Comparison of ENCODE assay signal across 9 mouse cellular contexts in the genomic region with DNA sequence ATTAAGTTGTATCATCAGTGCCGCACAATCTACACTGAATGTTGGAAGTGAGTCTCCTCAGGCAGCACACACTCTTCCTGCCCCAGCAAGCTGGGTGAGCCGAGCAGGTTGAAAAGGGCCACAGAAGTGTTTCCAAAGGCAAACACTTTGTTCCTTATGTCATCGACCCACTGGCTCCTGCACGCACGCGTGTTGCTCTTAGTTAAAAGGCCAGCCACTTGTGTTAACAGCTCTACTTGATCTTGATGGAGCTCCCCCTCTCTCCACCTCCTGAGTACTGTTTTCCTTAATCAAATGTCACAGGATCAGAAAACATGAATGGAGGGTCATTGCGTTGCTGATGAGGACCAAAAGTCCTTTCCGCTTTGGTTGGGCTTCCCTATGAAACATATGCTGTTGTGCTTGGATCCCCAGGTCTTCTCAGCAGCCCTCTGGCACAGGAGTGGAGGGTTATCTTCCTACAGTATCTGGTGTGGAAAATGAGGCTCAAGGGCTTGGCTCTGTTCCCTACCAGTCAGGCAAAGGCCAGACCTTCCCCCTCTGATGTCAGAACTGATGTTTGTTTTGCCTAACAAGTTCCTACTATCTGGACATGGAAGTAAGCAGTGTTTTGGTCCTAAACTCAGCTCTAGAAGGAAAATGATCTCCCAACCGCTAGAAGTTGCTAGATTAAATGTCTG.
DNase-seq lines count a peak whose midpoint lies in the region; ATAC-seq and TF ChIP-seq lines count a peak whose summit lies in the region.
"Had no signal": no experiment of that assay in that cellular context is flagged by ENCODE, and none has a peak within 500 bp of the region (broad histone marks: within the 10 kb centered on the region; RNA-seq: fewer than 3 reads in every experiment).

No protein-coding gene starts in this region.

- peak; percentile 28 for DNase-seq in adrenal gland, adult 2 months
- DNase-seq in adrenal gland, postnatal 4 days (ENCODE audit: low spot score in 2 of 2) = no peak
- peak; percentile 26 for DNase-seq in ovary, adult 18-20 months (ENCODE audit: low spot score)
- no peak for DNase-seq in ovary, postnatal 36 days (ENCODE audit: low spot score)
- DNase-seq in kidney, postnatal 36 days = peak; percentile 16 to 22
- peak; percentile 10 for DNase-seq in yolk sac, embryonic 10.5 days (ENCODE audit: low spot score)
- no peak for DNase-seq in left cerebral cortex, adult 2 months (ENCODE audit: extremely low spot score in 1 of 2, low spot score in 2 of 2)
- DNase-seq: liver, embryonic 13.5 days had no signal

- no peak overlapping the region for H3K4me3 ChIP-seq in left cerebral cortex, adult 2 months
- H3K4me3 ChIP-seq: liver, embryonic 13.5 days had no signal

- H3K27ac ChIP-seq in left cerebral cortex, adult 2 months = no peak overlapping the region
- H3K27ac ChIP-seq: liver, embryonic 13.5 days had no signal

- no peak for TF ChIP-seq CTCF in left cerebral cortex, adult 2 months (IDR thresholded peaks at IDR 0.05)

- intact Hi-C loops in left cerebral cortex, adult 2 months (cut with DNase I) = no loop called here

- ATAC-seq in megakaryocyte-erythroid progenitor cell, adult 5-6 weeks (replicated peaks; ENCODE audit: low FRiP score, low TSS enrichment, poor library complexity, severe bottlenecking) = no peak

Comparison
In these comparisons a context has a peak if more than half of its experiments do, and no peak if none do; other contexts are left out.
1. DNase-seq: peak in adrenal gland, adult 2 months (single experiment), ovary, adult 18-20 months (single experiment), kidney, postnatal 36 days (2 of 2) and yolk sac, embryonic 10.5 days (single experiment); none in adrenal gland, postnatal 4 days (0 of 2), ovary, postnatal 36 days (single experiment) and left cerebral cortex, adult 2 months (0 of 2).